Mouse (Mus musculus) cerebellum, adult 18-20 months (tissue): ENCODE results near the gene Capn7.

Experiments
- DNase-seq, 2 experiments: peaks; one replicate each; pipeline ENCODE4 v3.0.0; 2021

Capn7 gene

GRCm38 (mm10) chr14:31367951-31368350 is 31.5 kb downstream of the Capn7 start:
- no peak for DNase-seq

GRCm38 (mm10) chr14:31369377-31369776 is 32.9 kb downstream of the Capn7 start:
- no peak for DNase-seq

GRCm38 (mm10) chr14:31374390-31374789 is 38.0 kb downstream of the Capn7 start:
- DNase-seq: no peak

GRCm38 (mm10) chr14:31376331-31376730 is 39.9 kb downstream of the Capn7 start:
- no peak for DNase-seq

- peak; percentile 60 to 67 for DNase-seq
Measured at GRCm38 (mm10) chr14:31382276-31382675, 45.8 kb downstream of the Capn7 start.

GRCm38 (mm10) chr14:31383470-31384050 is 47.1 kb downstream of the Capn7 start:
- DNase-seq: peak; percentile 68 to 69

GRCm38 (mm10) chr14:31384366-31385323 is 48.2 kb downstream of the Capn7 start:
- DNase-seq: peak; percentile 77 to 80

- peak in 1 of 2 experiments; percentile 37 for DNase-seq
Measured at GRCm38 (mm10) chr14:31385406-31385805, 49.0 kb downstream of the Capn7 start.

- peak; percentile 86 to 88 for DNase-seq
Measured at GRCm38 (mm10) chr14:31385977-31386697, 49.7 kb downstream of the Capn7 start.

- DNase-seq: peak; percentile 58
Measured at GRCm38 (mm10) chr14:31387301-31387981, 51.0 kb downstream of the Capn7 start.

- DNase-seq: peak; percentile 45 to 48
Measured at GRCm38 (mm10) chr14:31388086-31388872, 51.8 kb downstream of the Capn7 start.

GRCm38 (mm10) chr14:31389421-31390147 is 53.1 kb downstream of the Capn7 start:
- DNase-seq: peak in 1 of 2 experiments; percentile 11

- no peak for DNase-seq
Measured at GRCm38 (mm10) chr14:31392300-31392699, 55.9 kb downstream of the Capn7 start.

- no peak for DNase-seq
Measured at GRCm38 (mm10) chr14:31392873-31393545, 56.6 kb downstream of the Capn7 start.

GRCm38 (mm10) chr14:31393546-31393890 is 57.1 kb downstream of the Capn7 start:
- no peak for DNase-seq

- peak; percentile 65 to 73 for DNase-seq
Measured at GRCm38 (mm10) chr14:31393936-31394630, 57.6 kb downstream of the Capn7 start.

GRCm38 (mm10) chr14:31394822-31395532 is 58.5 kb downstream of the Capn7 start:
- no peak for DNase-seq

GRCm38 (mm10) chr14:31395629-31396199 is 59.3 kb downstream of the Capn7 start:
- DNase-seq: no peak

- no peak for DNase-seq
Measured at GRCm38 (mm10) chr14:31396428-31396827, 60.0 kb downstream of the Capn7 start.
